Mouse (Mus musculus) liver, embryonic 15.5 days (tissue): ENCODE data around the gene Eif2d. TPM values are rescaled to one million over a fixed set of nuclear protein-coding genes. Genes with fewer than 3 reads are reported as not detected.

Experiments
- ATAC-seq: fragments of 200-750 bp; cut with Nextera tagmentation; 2 replicates; pipeline ENCODE4 v1.8.0; 2017; ENCODE audit warnings: moderate number of reproducible peaks, mild to moderate bottlenecking, moderate library complexity; ENCODE audit not compliant: insufficient read depth
- H3K27ac ChIP-seq: fragments of 300-500 bp; sonication (generic); replicated peaks from 2 replicates; pipeline ENCODE4 v1.5.1; 2015; ENCODE audit warnings: mild to moderate bottlenecking, inconsistent platforms
- H3K27me3 ChIP-seq: fragments of 300-500 bp; sonication (generic); 2 replicates; pipeline ENCODE4 v1.6.1; 2015; ENCODE audit warnings: mild to moderate bottlenecking, inconsistent platforms
- H3K36me3 ChIP-seq: fragments of 300-500 bp; sonication (generic); replicated peaks from 2 replicates; pipeline ENCODE4 v1.6.1; 2015; ENCODE audit warnings: moderate library complexity, mild to moderate bottlenecking, inconsistent platforms
- H3K4me1 ChIP-seq: fragments of 300-500 bp; sonication (generic); replicated peaks from 2 replicates; pipeline ENCODE4 v1.6.1; 2015; ENCODE audit warnings: inconsistent platforms
- H3K4me2 ChIP-seq: fragments of 300-500 bp; sonication (generic); 2 replicates; pipeline ENCODE4 v1.6.1; 2015; ENCODE audit warnings: moderate library complexity, mild to moderate bottlenecking, inconsistent platforms
- H3K4me3 ChIP-seq: fragments of 300-500 bp; sonication (generic); replicated peaks from 2 replicates; pipeline ENCODE4 v1.5.1; 2015; ENCODE audit warnings: mild to moderate bottlenecking, inconsistent platforms
- H3K9ac ChIP-seq: fragments of 300-500 bp; sonication (generic); 2 replicates; pipeline ENCODE4 v1.6.1; 2015; ENCODE audit warnings: moderate library complexity, mild to moderate bottlenecking, inconsistent platforms
- H3K9me3 ChIP-seq: fragments of 300-500 bp; sonication (generic); replicated peaks from 2 replicates; pipeline ENCODE4 v1.6.1; 2016; ENCODE audit warnings: inconsistent platforms
- WGBS: fragments of 180-500 bp; shearing (Covaris S2); methylation state at CpG from one replicate; pipeline ENCODE4 v1.1.7; 2015; ENCODE audit warnings: mixed read lengths; ENCODE audit not compliant: insufficient replicate concordance; 5-methylcytosine and 5-hydroxymethylcytosine counted together
- polyA plus RNA-seq: library from polyadenylated mRNA; unstranded; fragments of >200 nt; fragmentation: Nextera tagmentation; extraction: Ambion mirVana; gene quantifications from 2 replicates; pipeline ENCODE4 v1.2.1, GENCODE M21; 2015

Eif2d gene
- polyA plus RNA-seq, 1 experiment from 2014 or later: 26.0 TPM

DNA sequence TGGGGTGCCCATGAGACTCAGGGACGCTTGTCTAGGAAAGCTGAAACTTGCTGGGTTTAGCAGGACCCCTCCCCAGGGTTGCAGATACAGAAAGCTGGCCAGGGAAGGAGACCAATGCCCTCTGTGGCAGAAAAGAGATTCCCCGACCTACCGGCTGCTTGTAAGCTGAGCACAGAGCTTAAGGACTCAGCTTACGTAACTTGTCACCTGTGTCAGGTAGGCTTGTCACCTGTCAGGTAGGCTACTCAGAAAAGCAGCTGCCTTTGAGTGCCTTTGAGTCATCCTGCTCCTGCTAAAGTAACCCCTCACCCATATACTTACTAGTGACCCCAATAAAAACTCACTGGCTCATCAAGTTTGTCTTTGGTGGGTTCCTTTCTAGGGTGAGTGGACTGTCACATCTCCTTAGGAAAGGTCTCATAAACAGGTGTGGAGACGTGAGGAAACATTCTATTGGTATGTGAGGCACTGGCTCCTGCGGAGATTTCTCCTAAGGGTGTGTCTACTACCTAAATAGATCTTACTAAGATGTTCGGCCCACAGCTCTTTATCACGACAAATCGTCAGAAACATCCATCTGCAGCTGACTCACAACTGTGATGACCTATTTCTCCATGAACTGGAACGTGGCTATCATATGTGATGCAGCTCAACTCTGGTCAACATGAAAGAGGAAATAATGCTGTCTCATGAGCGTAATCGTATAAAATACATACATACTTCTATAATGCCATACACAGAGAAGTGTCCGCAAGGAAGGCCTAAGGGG lies 69.0 kb downstream of the Eif2d start:
- no peak overlapping the region for H3K4me3 ChIP-seq
- 71% methylated on average over 13 of the region's 13 CpGs for WGBS
- no peaks in the 10 kb centered on the region for H3K4me1 ChIP-seq
- H3K4me2 ChIP-seq: no peak overlapping the region
- H3K9me3 ChIP-seq: no peaks in the 10 kb centered on the region
- no peaks in the 10 kb centered on the region; the same call in 1 of the 2 replicates for H3K27me3 ChIP-seq
- H3K36me3 ChIP-seq: no peaks in the 10 kb centered on the region
- no peak overlapping the region for H3K9ac ChIP-seq
- H3K27ac ChIP-seq: no peak overlapping the region
- ATAC-seq: no peak

DNA sequence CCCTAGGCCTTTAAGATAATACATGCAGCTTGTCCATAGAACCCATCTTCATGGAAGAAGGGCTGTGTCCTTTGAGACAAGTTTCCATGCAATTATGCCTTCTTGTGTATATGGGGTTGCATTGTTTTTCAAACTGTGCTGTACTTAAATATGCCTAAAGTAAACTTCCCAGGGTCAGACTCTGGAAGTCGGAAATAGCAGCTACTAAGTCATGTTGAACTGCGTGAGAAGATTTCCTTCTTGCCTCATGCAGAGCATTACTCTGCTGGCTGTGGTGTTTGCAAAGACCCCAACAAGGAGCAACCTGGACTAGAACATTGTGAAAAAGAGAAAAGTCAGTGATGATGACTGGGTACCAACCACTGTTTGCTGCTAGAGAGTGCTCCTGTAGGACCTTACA lies 70.4 kb downstream of the Eif2d start:
- Histone ChIP-seq H3K9me3 (no peaks in the 10 kb centered on the region), H3K4me1 (no peaks in the 10 kb centered on the region), H3K27me3 (no peaks in the 10 kb centered on the region), H3K4me2 (no peak overlapping the region), H3K4me3 (no peak overlapping the region), H3K36me3 (no peaks in the 10 kb centered on the region), H3K27ac (no peak overlapping the region), H3K9ac (no peak overlapping the region)
- no peak for ATAC-seq
- 66% methylated on average over 2 of the region's 2 CpGs for WGBS

DNA sequence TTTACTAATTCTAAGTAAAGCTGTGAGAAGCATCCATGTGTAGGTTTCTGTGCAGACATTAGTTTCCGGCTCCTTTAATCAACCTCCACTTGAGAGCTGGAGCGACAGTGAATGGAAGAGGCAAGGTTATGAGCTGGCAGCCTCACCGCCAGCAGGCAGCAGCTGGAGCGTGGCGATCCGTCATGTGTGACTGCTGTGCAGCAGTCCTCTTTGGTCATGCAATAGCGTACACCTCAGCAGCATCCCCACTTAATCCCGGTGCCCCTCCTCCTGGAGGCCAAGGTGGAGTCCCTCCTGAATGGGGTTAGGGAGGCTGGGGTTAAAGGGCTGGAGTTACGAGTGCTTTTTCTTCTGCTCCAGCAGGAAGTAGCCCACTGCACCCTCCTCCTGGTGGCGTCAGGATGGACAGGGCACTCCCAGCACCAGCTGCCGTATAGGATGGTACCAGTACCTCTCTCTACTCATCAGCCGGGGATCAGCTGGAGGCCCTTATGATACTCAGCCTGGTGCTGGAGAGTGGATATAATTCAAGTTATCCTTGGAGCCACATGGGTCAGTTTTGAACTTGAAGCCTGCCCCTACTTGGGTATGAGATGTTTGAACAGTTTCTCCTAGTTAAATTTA lies 72.0 kb downstream of the Eif2d start:
- ATAC-seq: no peak
- no peak overlapping the region for H3K27ac ChIP-seq
- no peaks in the 10 kb centered on the region for H3K36me3 ChIP-seq
- WGBS: 65% methylated on average over 12 of the region's 12 CpGs
- no peaks in the 10 kb centered on the region for H3K27me3 ChIP-seq
- H3K4me1 ChIP-seq: no peaks in the 10 kb centered on the region
- H3K9ac ChIP-seq: no peak overlapping the region
- H3K4me2 ChIP-seq: no peak overlapping the region
- H3K4me3 ChIP-seq: no peak overlapping the region
- H3K9me3 ChIP-seq: no peaks in the 10 kb centered on the region

DNA sequence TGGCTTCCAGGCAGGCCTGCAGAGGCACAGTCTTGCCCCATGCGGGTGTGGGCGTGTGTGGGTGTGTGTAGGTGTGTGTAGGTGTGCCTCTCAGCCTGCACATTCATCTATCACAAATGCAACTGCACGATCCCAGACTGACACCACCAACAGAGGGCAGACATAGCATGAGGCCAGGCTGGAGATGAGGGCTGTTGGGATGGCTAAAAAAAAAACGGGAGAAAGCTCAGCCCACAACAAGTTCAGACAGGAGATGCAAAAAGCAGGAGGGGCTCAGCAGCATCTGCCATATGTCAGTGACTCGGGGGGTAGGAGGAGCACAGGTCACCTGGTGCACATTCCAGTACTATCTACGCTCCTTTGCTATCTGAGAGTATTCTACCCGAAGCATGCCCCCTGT lies 75.2 kb downstream of the Eif2d start:
- H3K4me3 ChIP-seq: no peak overlapping the region
- 38% methylated on average over 7 of the region's 7 CpGs for WGBS
- no peaks in the 10 kb centered on the region for H3K9me3 ChIP-seq
- H3K4me2 ChIP-seq: no peak overlapping the region
- H3K27ac ChIP-seq: no peak overlapping the region
- H3K9ac ChIP-seq: no peak overlapping the region
- H3K27me3 ChIP-seq: 0 out of 2 replicates have a peak, but pooled peaks cover 8% of the 10 kb centered on the region
- ATAC-seq: no peak
- no peaks in the 10 kb centered on the region for H3K36me3 ChIP-seq
- H3K4me1 ChIP-seq: no peaks in the 10 kb centered on the region

DNA sequence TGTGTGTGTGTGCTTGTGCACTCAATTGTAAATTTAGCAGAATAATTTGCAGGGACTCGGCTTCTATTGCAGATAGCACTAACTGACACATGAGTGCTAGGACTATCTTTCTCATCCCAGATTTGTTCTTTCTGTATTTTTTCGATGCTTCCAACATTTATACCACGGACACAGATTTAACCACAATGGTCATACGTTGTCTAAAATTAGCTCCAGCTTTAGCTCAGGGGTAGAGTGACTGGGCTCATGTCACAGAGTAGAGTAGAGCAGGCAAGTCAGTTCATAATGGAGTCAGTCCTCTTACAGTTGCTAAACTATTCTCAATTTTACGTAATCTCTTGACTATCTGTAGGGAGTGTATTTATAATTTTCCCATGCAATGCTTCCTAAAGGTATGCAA lies 75.7 kb downstream of the Eif2d start:
- H3K9ac ChIP-seq: no peak overlapping the region
- H3K4me2 ChIP-seq: no peak overlapping the region
- ATAC-seq: no peak
- 0 out of 2 replicates have a peak, but pooled peaks cover 8% of the 10 kb centered on the region for H3K27me3 ChIP-seq
- no peaks in the 10 kb centered on the region for H3K4me1 ChIP-seq
- no peak overlapping the region for H3K27ac ChIP-seq
- WGBS: 55% methylated on average over 5 of the region's 5 CpGs
- H3K4me3 ChIP-seq: no peak overlapping the region
- no peaks in the 10 kb centered on the region for H3K36me3 ChIP-seq
- no peaks in the 10 kb centered on the region for H3K9me3 ChIP-seq

DNA sequence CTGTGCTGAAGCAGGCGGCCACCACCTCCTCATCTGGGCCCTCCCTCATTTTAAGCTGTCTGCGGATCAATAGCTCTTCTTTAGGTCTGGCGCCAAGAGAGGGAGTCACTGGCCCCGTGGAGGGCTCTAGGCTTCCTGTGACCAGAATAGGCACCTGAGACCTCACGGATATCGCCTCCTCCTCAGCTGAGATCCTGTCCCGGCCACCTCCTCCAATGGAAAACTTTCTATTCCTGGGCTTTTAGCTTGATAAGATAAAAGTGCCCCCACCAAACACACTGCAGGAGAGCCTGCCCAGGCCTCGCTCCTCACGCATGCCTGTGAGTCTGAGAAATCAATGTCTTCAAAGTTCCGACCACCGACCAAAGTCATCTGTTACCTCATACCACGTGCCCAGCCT lies 80.5 kb downstream of the Eif2d start:
- Histone ChIP-seq H3K9me3 (no peaks in the 10 kb centered on the region), H3K4me3 (no peak overlapping the region), H3K27me3 (0 out of 2 replicates have a peak, but pooled peaks cover 13% of the 10 kb centered on the region), H3K4me1 (no peaks in the 10 kb centered on the region), H3K9ac (no peak overlapping the region), H3K27ac (no peak overlapping the region), H3K4me2 (no peak overlapping the region), H3K36me3 (no peaks in the 10 kb centered on the region)
- WGBS: 54% methylated on average over 12 of the region's 12 CpGs
- no peak for ATAC-seq

DNA sequence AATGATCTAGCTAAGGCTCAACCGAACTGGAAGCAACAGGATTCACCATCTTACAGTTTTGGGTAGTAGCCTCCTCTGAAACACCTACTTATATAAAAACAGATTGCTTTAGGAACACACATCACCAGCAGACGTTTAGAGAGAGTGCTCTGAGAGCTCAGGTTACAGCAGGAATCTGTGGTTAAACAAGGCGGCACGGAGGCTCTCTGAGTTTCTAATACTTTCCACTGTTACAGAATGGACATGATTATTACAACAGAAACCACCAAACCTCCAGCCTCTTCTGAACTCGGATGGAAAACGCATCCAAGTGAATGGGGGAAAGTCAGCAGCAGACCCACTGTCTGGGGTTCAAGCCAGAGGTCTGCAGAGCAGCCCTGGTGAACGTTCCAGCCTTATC lies 83.1 kb downstream of the Eif2d start:
- Histone ChIP-seq H3K4me1 (no peaks in the 10 kb centered on the region; the same call in 1 of the 2 replicates), H3K27ac (no peak overlapping the region), H3K9me3 (no peaks in the 10 kb centered on the region), H3K27me3 (peaks cover 27% of the 10 kb centered on the region; the same call in 1 of the 2 replicates), H3K36me3 (no peaks in the 10 kb centered on the region), H3K4me2 (no peak overlapping the region), H3K4me3 (no peak overlapping the region), H3K9ac (no peak overlapping the region)
- WGBS: 31% methylated on average over 7 of the region's 7 CpGs
- ATAC-seq: no peak

Other genes with a start within 250 kb of the Eif2d start
- gene Il20, start 241.7 kb upstream of the Eif2d start, polyA plus RNA-seq: not detected in 2 replicates
- not detected in 2 replicates for gene Il19, start 213.1 kb upstream of the Eif2d start, polyA plus RNA-seq
- gene Il10, start 133.3 kb upstream of the Eif2d start, polyA plus RNA-seq: not detected in 2 replicates
- 13.0 and 15.7 TPM in 2 replicates for gene Mapkapk2, start 55.4 kb upstream of the Eif2d start, polyA plus RNA-seq
- gene Dyrk3, start 14.8 kb upstream of the Eif2d start, polyA plus RNA-seq: 16.6 and 18.3 TPM in 2 replicates
- gene Rassf5, start 92.1 kb downstream of the Eif2d start, polyA plus RNA-seq: 6.1 and 6.7 TPM in 2 replicates
- gene Ikbke, start 126.4 kb downstream of the Eif2d start, polyA plus RNA-seq: 6.6 and 9.7 TPM in 2 replicates